Mouse (Mus musculus) midbrain, embryonic 16.5 days (tissue): ENCODE data around the gene Cc2d1b. TPM values are rescaled to one million over a fixed set of nuclear protein-coding genes. Genes with fewer than 3 reads are reported as not detected.

Experiments
- ATAC-seq: fragments of 200-750 bp; cut with Nextera tagmentation; 2 replicates; pipeline ENCODE4 v1.8.0; 2017; ENCODE audit warnings: moderate TSS enrichment
- H3K27ac ChIP-seq: fragments of 300-500 bp; sonication (generic); 2 replicates; pipeline ENCODE4 v1.5.1; 2014; ENCODE audit warnings: mild to moderate bottlenecking, low read length, mixed read lengths
- H3K27me3 ChIP-seq: fragments of 300-500 bp; sonication (generic); 2 replicates; pipeline ENCODE4 v1.6.1; 2014; ENCODE audit warnings: low read depth, low read length, mixed read lengths; ENCODE audit not compliant: control insufficient read depth, insufficient read depth
- H3K36me3 ChIP-seq: fragments of 300-500 bp; sonication (generic); 2 replicates; pipeline ENCODE4 v1.6.1; 2014; ENCODE audit warnings: mild to moderate bottlenecking, low read length, moderate library complexity, mixed read lengths; ENCODE audit not compliant: control insufficient read depth, insufficient read depth
- H3K4me1 ChIP-seq: fragments of 300-500 bp; sonication (generic); 2 replicates; pipeline ENCODE4 v1.6.1; 2014; ENCODE audit warnings: mild to moderate bottlenecking, low read length, mixed read lengths; ENCODE audit not compliant: control insufficient read depth, insufficient read depth
- H3K4me2 ChIP-seq: fragments of 300-500 bp; sonication (generic); 2 replicates; pipeline ENCODE4 v1.6.1; 2014; ENCODE audit warnings: mild to moderate bottlenecking, low read length, mixed read lengths
- H3K4me3 ChIP-seq: fragments of 300-500 bp; sonication (generic); 2 replicates; pipeline ENCODE4 v1.5.1; 2014; ENCODE audit warnings: low read depth, mild to moderate bottlenecking, low read length, moderate library complexity, mixed read lengths
- H3K9ac ChIP-seq: fragments of 300-500 bp; sonication (generic); 2 replicates; pipeline ENCODE4 v1.6.1; 2014; ENCODE audit warnings: low read depth, low read length, mixed read lengths
- H3K9me3 ChIP-seq: fragments of 300-500 bp; sonication (generic); replicated peaks from 2 replicates; pipeline ENCODE4 v1.6.1; 2014; ENCODE audit warnings: mild to moderate bottlenecking, low read length, mixed read lengths; ENCODE audit not compliant: control insufficient read depth, poor library complexity, severe bottlenecking
- WGBS: fragments of 180-500 bp; shearing (Covaris S2); extraction: QIAGEN DNeasy Blood & Tissue Kit; methylation state at CpG from one replicate; pipeline ENCODE4 v1.1.7; 2014; 5-methylcytosine and 5-hydroxymethylcytosine counted together
- polyA plus RNA-seq: library from polyadenylated mRNA; unstranded; fragments of >200 nt; fragmentation: Nextera tagmentation; extraction: Ambion mirVana; gene quantifications from 2 replicates; pipeline ENCODE4 v1.2.1, GENCODE M21; 2015

Cc2d1b gene
- polyA plus RNA-seq, 1 experiment from 2014 or later, result 19.3 TPM

GRCm38 (mm10) chr4:108608651-108609050 is 11.1 kb upstream of the Cc2d1b start:
- Histone ChIP-seq H3K9me3 (no peaks in the 10 kb centered on the region), H3K4me1 (no peaks in the 10 kb centered on the region), H3K9ac (no peak overlapping the region), H3K4me3 (no peak overlapping the region), H3K27ac (no peak overlapping the region), H3K27me3 (no peaks in the 10 kb centered on the region), H3K4me2 (no peak overlapping the region), H3K36me3 (no peaks in the 10 kb centered on the region)
- no peak for ATAC-seq
- 92% methylated on average over 3 of the region's 3 CpGs for WGBS

- no peak overlapping the region for H3K9ac ChIP-seq
- H3K4me2 ChIP-seq, result no peak overlapping the region
- H3K27me3 ChIP-seq, result no peaks in the 10 kb centered on the region
- no peaks in the 10 kb centered on the region for H3K4me1 ChIP-seq
- no peak for ATAC-seq
- no peaks in the 10 kb centered on the region for H3K9me3 ChIP-seq
- no peaks in the 10 kb centered on the region for H3K36me3 ChIP-seq
- WGBS, result 89% methylated on average over 5 of the region's 5 CpGs
- no peak overlapping the region for H3K4me3 ChIP-seq
- no peak overlapping the region for H3K27ac ChIP-seq
These were observed 8.8 kb upstream of the Cc2d1b start for GRCm38 (mm10) chr4:108610935-108611334.

- Histone ChIP-seq H3K4me2 (peak overlapping the region; percentile 88), H3K9ac (peak overlapping the region; percentile 93), H3K4me1 (peaks cover 14% of the 10 kb centered on the region), H3K27ac (peak overlapping the region; percentile 93), H3K36me3 (no peaks in the 10 kb centered on the region), H3K9me3 (no peaks in the 10 kb centered on the region), H3K4me3 (peak overlapping the region; percentile 68; the same call in 1 of the 2 replicates), H3K27me3 (no peaks in the 10 kb centered on the region)
- no peak for ATAC-seq
- 75% methylated on average over 4 of the region's 4 CpGs for WGBS
These were observed 1.2 kb upstream of the Cc2d1b start for GRCm38 (mm10) chr4:108618586-108618985.

DNA sequence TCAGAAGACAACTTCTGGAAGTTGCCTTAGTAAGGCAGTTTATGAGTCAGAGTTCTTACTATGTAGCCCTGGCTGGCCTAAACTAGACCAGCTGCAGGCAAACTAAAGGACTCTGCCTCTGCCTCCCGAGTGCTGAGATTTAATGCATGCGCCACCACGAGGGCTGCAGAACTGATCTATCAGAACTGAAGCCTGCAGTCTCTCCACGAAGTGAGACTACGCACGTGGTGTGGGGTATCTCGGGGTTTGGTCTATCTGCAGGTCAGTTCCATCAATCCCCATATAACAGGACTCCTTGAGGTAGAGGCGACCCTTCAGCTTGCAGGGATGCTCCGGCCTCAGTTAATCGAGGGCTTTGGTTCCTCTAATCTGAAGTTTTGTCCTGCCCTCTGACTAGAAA is 575 bp upstream of the Cc2d1b start:
- ATAC-seq, result peak; percentile 61
- Histone ChIP-seq H3K9ac (peak overlapping the region; percentile 93), H3K9me3 (no peaks in the 10 kb centered on the region), H3K4me2 (peak overlapping the region; percentile 88), H3K36me3 (no peaks in the 10 kb centered on the region), H3K4me3 (peak overlapping the region; percentile 68), H3K4me1 (peaks cover 14% of the 10 kb centered on the region), H3K27ac (peak overlapping the region; percentile 93), H3K27me3 (no peaks in the 10 kb centered on the region)
- WGBS, result 1% methylated on average over 10 of the region's 10 CpGs

GRCm38 (mm10) chr4:108620536-108620935 is 796 bp downstream of the Cc2d1b start:
- Histone ChIP-seq H3K4me3 (peak overlapping the region; percentile 68), H3K36me3 (peaks cover 8% of the 10 kb centered on the region; the same call in 1 of the 2 replicates), H3K9ac (peak overlapping the region; percentile 93), H3K4me2 (peak overlapping the region; percentile 88), H3K27ac (peak overlapping the region; percentile 93), H3K27me3 (no peaks in the 10 kb centered on the region), H3K9me3 (no peaks in the 10 kb centered on the region), H3K4me1 (peaks cover 14% of the 10 kb centered on the region)
- WGBS, result 16% methylated on average over 8 of the region's 8 CpGs
- peak; percentile 5; the same call in 1 of the 2 replicates for ATAC-seq

GRCm38 (mm10) chr4:108621504-108621903 is 1.8 kb downstream of the Cc2d1b start:
- H3K27ac ChIP-seq, result no peak overlapping the region
- no peak overlapping the region for H3K4me3 ChIP-seq
- peaks cover 10% of the 10 kb centered on the region; the same call in 1 of the 2 replicates for H3K36me3 ChIP-seq
- H3K9me3 ChIP-seq, result no peaks in the 10 kb centered on the region
- WGBS, result 95% methylated on average over 6 of the region's 6 CpGs
- no peaks in the 10 kb centered on the region for H3K27me3 ChIP-seq
- peaks cover 14% of the 10 kb centered on the region for H3K4me1 ChIP-seq
- H3K9ac ChIP-seq, result no peak overlapping the region
- no peak overlapping the region for H3K4me2 ChIP-seq
- no peak for ATAC-seq

GRCm38 (mm10) chr4:108627066-108627465 is 7.3 kb downstream of the Cc2d1b start:
- Histone ChIP-seq H3K4me3 (no peak overlapping the region), H3K9ac (no peak overlapping the region), H3K4me2 (no peak overlapping the region), H3K27me3 (no peaks in the 10 kb centered on the region), H3K4me1 (no peaks in the 10 kb centered on the region), H3K27ac (no peak overlapping the region), H3K36me3 (peaks cover 28% of the 10 kb centered on the region), H3K9me3 (no peaks in the 10 kb centered on the region)
- no peak for ATAC-seq
- WGBS, result 94% methylated on average over 5 of the region's 5 CpGs

GRCm38 (mm10) chr4:108629363-108629880 is 9.7 kb downstream of the Cc2d1b start:
- no peaks in the 10 kb centered on the region for H3K4me1 ChIP-seq

GRCm38 (mm10) chr4:108630096-108630495 is 10.4 kb downstream of the Cc2d1b start:
- Histone ChIP-seq H3K4me1 (no peaks in the 10 kb centered on the region), H3K27ac (no peak overlapping the region), H3K4me2 (no peak overlapping the region), H3K9me3 (no peaks in the 10 kb centered on the region), H3K9ac (no peak overlapping the region), H3K36me3 (peaks cover 28% of the 10 kb centered on the region), H3K4me3 (no peak overlapping the region), H3K27me3 (no peaks in the 10 kb centered on the region)
- no peak for ATAC-seq
- whole genome bisulfite sequencing, result 92% methylated on average over 9 of the region's 9 CpGs

More at GRCm38 (mm10) chr4:108629363-108629880, 9.7 kb downstream of the Cc2d1b start:
- Histone ChIP-seq H3K36me3 (peaks cover 33% of the 10 kb centered on the region), H3K9ac (no peak overlapping the region), H3K27me3 (no peaks in the 10 kb centered on the region), H3K9me3 (no peaks in the 10 kb centered on the region), H3K4me2 (no peak overlapping the region), H3K27ac (no peak overlapping the region), H3K4me3 (no peak overlapping the region)
- no peak for ATAC-seq
- WGBS, result 92% methylated on average over 7 of the region's 7 CpGs
